Mouse (Mus musculus): ENCODE results near the gene Nkx1-2.

The Nkx1-2 gene

GRCm38 (mm10) chr7:132570071-132570470 is 29.4 kb downstream of the Nkx1-2 start:
- DNase-seq (ENCODE audit: extremely low spot score, low read depth, low spot score) = no peak

DNA sequence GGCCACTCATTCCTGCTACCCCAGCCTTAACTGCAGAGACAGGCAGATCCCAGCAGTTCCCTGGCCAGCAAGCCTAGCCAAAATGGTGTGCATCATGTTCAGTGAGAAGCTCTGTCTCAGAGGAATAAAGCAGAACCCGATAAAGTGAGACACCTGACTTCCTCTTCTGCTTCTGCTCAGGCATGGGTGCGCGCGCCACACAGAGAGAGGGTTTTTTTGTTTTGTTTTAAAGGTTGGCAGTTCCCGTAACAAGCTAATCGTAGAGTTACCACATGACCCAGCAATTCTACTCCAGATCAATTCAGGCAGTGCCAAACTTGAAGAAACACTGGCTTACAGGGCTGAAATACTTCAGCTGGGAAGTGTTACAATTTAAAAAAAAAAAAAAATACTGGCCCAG is 30.6 kb downstream of the Nkx1-2 start:
- DNase-seq (ENCODE audit: extremely low spot score, low read depth, low spot score) = no peak

GRCm38 (mm10) chr7:132565831-132566230 is 33.6 kb downstream of the Nkx1-2 start:
- DNase-seq (ENCODE audit: extremely low spot score, low read depth, low spot score) = no peak

GRCm38 (mm10) chr7:132559138-132559766 is 40.2 kb downstream of the Nkx1-2 start:
- no peak for DNase-seq (ENCODE audit: extremely low spot score, low read depth, low spot score)

DNA sequence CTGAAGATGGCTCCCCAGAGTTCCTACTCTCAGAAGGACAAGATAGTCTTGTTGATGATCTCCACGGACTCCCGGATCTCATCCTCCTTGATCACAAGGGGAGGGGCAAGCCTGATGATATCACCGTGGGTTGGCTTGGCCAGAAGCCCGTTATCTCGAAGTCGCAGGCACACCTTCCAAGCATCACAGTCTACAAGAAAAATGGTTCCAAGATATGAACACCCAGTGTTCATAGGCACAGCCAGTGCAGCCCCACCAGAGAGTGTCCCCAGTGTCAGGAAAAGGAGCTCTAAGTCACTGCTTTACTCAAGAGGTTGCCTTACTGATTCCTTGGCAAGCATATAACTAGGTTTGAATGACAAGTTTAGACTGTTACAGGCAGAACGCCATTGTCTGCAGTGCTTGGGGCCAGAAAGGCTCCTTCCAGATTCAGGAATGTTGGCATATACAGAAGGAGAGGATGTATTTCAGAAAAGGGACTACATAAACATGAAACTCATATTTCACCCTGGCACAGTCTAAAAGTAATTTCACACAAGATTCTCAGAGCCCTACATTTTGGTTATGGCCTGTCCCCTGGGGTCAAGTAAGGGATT is 41.2 kb downstream of the Nkx1-2 start:
- DNase-seq (ENCODE audit: extremely low spot score, low read depth, low spot score) = no peak

GRCm38 (mm10) chr7:132556575-132556974 is 42.9 kb downstream of the Nkx1-2 start:
- DNase-seq (ENCODE audit: extremely low spot score, low read depth, low spot score) = no peak

DNA sequence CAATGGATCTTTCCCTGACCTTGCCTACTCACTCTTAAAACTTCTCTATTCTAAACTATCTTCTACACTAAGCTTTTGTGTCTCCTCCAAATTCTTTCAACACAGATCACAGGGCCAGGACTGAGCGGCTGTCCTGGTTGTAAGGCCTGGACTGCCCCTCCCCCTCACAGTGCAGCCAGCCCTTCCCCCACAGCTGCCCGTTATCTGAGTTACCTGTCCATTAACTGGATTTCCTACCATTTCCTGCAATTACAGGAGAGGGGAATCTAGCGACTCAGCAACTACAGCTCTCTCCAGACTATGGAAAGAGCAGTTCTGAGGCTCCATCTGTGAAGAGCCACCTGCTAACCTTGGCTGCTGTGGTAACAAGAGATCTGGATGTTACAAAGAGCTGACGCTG is 43.5 kb downstream of the Nkx1-2 start:
- DNase-seq (ENCODE audit: extremely low spot score, low read depth, low spot score) = no peak

DNA sequence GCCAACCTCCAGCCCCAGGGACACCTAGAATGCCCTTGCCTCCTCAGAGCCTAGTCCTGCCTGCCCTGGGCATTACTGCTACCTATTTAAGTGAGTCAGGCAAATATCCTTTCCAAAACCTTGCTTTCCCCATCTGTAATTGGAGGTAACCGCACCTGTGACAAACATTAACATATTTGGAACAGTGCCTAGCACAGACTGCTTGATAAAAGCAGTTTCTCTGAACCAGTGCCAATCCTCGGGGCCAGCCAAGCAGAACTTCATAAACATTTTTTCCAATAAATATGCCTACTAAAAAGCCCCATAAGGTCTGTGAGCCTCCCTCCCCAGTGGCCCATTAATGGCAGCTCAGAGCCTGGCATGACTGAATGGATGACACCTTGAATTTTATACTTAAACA is 45.3 kb downstream of the Nkx1-2 start:
- no peak for DNase-seq (ENCODE audit: extremely low spot score, low read depth, low spot score)

DNA sequence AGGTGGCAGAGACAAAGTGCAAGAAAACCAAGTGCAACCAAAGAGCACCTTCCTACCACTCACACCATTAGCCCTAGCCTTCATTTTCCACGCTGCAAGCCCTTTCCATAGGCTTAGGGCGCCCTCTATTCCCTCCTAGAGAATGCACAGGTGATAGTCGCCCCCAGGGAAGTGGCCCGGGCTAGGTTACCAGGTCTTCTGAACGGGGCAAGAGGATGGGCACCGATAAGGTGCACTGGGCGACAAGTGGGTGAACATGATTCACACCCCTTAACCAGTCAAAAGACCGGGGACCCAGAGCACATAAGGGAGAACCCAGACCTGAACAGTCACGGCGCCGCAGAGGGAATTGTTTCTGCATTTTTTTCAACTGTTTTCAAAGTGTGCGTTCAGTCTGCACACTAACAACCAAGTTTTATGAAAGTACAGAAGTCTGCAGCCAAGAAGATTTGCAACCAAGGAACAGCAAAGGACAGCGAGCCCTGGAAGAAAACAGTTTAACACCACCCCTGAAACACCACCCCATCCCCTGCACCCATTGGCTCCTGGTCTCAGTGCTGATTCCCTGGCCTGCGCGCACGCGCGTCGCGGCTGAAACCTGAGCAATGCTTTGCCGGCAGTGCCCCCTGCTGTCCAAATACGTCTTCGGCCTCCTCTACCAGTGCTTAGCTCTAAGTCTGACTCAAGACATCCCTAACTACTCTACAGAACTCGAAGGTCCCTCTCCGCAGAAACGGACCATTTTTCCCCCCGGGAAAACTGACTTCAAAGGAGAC is 47.9 kb downstream of the Nkx1-2 start:
- peak; percentile 98 for DNase-seq (ENCODE audit: extremely low spot score, low read depth, low spot score)

- DNase-seq (ENCODE audit: extremely low spot score, low read depth, low spot score) = no peak
Observed at GRCm38 (mm10) chr7:132547126-132547525, 52.3 kb downstream of the Nkx1-2 start.

Measured in hindlimb bud, embryonic 11.5 days (tissue).